Mouse (Mus musculus): ENCODE results near the gene Klhl15.
A peak's percentile ranks its signal among the peaks of the same experiment; 100 is the strongest.
"Not testable (repeated sequence)": the region's sequence is repeated elsewhere in the genome, so short reads cannot be mapped to it uniquely, and the experiment has no call there.

Gene Klhl15

GRCm38 (mm10) chrX:94234532-94235189 lies at the start of gene Klhl15:
Klhl15 (plus strand) TSS chrX:94234599.
- DNase-seq, result peak; percentile 80

- no peak for DNase-seq
Measured at GRCm38 (mm10) chrX:94185156-94185555, 49.2 kb upstream of the Klhl15 start.

GRCm38 (mm10) chrX:94193901-94194300 lies 40.5 kb upstream of the Klhl15 start:
- not testable (repeated sequence) for DNase-seq

GRCm38 (mm10) chrX:94197789-94198188 lies 36.6 kb upstream of the Klhl15 start:
- DNase-seq, result peak; percentile 48

- no peak for DNase-seq
Measured at GRCm38 (mm10) chrX:94212264-94212596, 22.2 kb upstream of the Klhl15 start.

- DNase-seq, result peak; percentile 88
Measured at GRCm38 (mm10) chrX:94212597-94213321, 21.6 kb upstream of the Klhl15 start, which contains the start of gene Eif2s3x. Eif2s3x (minus strand) TSS chrX:94212862.

- no peak for DNase-seq
Measured at GRCm38 (mm10) chrX:94213384-94213783, 21.0 kb upstream of the Klhl15 start.

GRCm38 (mm10) chrX:94233432-94233831 lies 967 bp upstream of the Klhl15 start:
- DNase-seq, result no peak

DNA sequence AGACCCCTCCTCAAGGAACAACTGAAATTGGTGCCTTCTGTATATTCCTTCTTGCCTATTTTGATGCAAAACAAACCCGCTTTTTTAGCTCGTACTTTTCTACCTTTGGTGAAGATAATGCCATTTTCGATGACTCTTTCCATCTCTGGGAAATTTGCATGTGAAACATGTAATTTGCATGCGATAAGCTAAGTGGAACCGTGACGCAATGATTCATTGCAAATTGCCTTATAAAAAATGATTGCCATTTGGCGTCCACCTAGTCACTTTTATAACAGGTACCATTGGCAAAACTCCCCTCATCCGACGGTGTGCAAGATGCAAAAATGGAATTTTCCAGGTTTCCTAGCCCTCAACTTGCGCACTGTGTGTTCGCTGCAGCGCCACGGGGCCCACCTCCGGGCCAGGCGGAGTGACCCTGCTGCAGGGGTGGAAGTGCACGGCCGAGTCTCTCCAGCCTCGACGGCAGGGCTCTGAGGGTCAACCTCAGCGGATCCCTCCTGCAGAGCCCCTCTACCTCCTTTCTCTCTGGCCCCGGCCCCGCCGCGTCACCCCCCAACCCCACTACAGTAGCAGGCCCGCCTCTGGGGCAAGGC lies 365 bp upstream of the Klhl15 start:
- DNase-seq, result no peak

GRCm38 (mm10) chrX:94235190-94235555 lies 774 bp downstream of the Klhl15 start:
- DNase-seq, result peak; percentile 6

DNA sequence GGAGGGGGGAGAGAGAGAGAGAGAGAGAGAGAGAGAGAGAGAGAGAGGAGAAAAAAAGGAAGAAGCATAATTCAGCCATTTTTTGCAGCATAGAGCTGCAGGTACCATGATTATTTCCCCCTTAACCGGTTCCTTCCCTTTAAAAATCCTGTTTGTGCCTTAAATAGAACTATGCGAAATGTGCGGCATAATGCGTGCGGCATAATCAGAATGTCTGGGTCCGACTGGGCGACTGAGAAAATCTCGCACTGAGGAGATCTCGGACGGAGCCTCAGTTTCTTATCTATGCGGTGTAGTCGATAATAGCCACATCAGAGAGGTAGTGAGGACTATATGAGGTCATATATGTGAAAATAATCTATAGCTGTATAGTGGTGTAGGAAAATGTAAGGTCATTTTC lies 1.2 kb downstream of the Klhl15 start:
- DNase-seq, result no peak

DNA sequence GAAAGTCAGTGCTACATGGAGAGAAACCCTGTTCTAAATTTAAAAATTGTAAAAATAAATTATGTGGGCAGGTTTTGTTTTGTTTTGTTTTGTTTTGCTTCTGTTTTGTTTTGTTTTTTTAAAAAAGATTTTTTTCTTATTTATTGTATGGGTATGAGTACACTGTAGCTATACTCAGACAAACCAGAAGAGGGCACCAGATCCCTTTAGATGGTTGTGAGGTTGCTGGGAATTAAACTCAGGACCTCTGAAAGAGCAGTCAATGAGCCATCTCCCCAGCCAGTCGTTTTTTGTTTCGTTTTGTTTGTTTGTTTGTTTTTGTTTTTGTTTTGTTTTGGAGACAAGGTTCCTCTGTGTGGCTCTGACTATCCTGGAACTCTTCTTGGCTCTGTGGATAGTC lies 54.5 kb downstream of the Klhl15 start:
- no peak for DNase-seq

DNA sequence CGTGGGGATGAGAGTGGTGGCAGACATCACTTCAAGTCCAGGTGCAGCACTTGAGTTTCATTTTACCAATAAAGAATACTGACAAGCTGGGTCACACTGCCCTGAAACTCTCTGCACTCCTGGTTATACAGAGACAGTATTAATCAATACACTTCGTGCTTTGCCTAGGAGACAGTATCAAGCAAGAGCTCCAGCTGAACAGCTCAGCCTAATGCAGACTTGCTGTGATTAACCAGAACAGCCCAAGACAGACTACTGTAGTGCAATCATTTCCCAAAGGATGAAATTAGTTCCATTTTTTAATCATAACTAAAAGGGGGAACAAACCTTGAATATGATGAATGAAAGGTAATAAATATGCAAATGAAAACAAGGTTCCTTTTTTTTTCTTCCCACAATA lies 68.5 kb downstream of the Klhl15 start:
- DNase-seq, result no peak

DNA sequence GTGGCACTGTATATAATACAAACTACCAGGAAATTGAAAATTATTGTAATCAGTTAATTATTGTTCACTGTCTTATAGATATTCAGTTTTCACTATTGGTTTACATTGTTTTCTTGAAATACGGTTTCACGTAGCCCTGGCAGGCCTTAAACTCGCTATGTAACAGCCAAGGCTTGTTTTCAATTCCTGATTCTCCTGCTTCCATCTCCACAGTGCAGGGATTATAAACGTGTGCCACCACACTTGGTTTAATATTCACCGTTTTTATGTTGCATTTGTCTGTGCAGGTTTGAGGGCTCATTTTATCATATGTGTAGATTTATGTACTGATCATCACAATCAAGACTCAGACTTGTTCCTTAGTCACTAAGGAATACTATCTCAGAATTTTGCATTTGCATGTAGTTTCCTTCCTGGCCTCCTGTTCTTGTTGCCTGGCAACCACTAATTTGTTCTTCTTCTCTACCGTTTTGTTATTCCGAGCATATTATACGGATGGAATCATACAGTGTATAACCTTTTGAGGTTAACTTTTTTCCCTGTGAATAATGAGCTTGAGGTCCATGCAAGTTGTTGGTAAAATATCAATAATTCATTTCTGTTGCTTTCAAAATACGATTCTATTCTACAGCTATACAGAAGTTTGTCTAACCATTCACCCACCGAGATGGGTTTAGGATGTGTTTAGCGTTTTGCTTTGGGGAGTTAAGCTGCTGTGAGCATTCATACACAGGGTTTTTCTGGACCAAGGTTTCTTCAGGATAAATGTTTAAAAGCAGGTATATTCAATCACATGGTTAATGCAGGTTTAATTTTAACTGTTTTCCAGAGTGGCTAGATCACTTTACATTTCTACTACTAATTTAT lies 86.9 kb downstream of the Klhl15 start:
- no peak for DNase-seq
